Mouse (Mus musculus): ENCODE measurements around the gene Rps6ka4. TPM values are rescaled to one million over a fixed set of nuclear protein-coding genes. Genes with fewer than 3 reads are reported as not detected.
A peak's percentile ranks its signal among the peaks of the same experiment; 100 is the strongest.

Rps6ka4 gene
- polyA plus RNA-seq, 1 experiment: 47.6 TPM

- Histone ChIP-seq H3K27me3 (ENCODE audit: control insufficient read depth, insufficient read depth, insufficient read length) (no peaks in the 10 kb centered on the region), H3K4me3 (no peak overlapping the region), H3K4me2 (ENCODE audit: low read depth) (no peak overlapping the region), H3ac (ENCODE audit: control insufficient read depth, insufficient read length) (no peak overlapping the region), H3K79me2 (ENCODE audit: control insufficient read depth, insufficient read depth) (no peaks in the 10 kb centered on the region), H3K36me3 (ENCODE audit: control insufficient read depth, insufficient read depth) (no peaks in the 10 kb centered on the region)
- no peak for TF ChIP-seq USF1 (IDR thresholded peaks at IDR 0.05; ENCODE audit: low read depth)
- TF ChIP-seq CEBPB (IDR thresholded peaks at IDR 0.05; ENCODE audit: insufficient read depth, poor library complexity, severe bottlenecking): no peak
- TF ChIP-seq E2F4 (IDR thresholded peaks at IDR 0.05; ENCODE audit: insufficient read depth): no peak
- TF ChIP-seq TCF12 (IDR thresholded peaks at IDR 0.05; ENCODE audit: insufficient read depth, poor library complexity, severe bottlenecking): no peak
- TF ChIP-seq TCF3 (IDR thresholded peaks at IDR 0.05; ENCODE audit: insufficient read length, low read depth): no peak
- TF ChIP-seq MYOG (IDR thresholded peaks at IDR 0.05; ENCODE audit: control insufficient read depth in 1 of 3, insufficient read depth in 1 of 3, insufficient read length in 2 of 3, low read depth in 2 of 3): no peak
- TF ChIP-seq REST (IDR thresholded peaks at IDR 0.05; ENCODE audit: insufficient read depth, insufficient read length): no peak
- TF ChIP-seq SRF (IDR thresholded peaks at IDR 0.05; ENCODE audit: control insufficient read depth, insufficient read length, low read depth): no peak
- TF ChIP-seq MYOD1 (IDR thresholded peaks at IDR 0.05; ENCODE audit: control insufficient read depth in 1 of 3, insufficient read length in 2 of 3, low read depth in 2 of 3): no peak
- TF ChIP-seq MAX (IDR thresholded peaks at IDR 0.05; ENCODE audit: low read depth): no peak
- TF ChIP-seq POLR2AphosphoS2 (IDR thresholded peaks at IDR 0.05; ENCODE audit: insufficient read length, low read depth): no peak
- TF ChIP-seq POLR2A (IDR thresholded peaks at IDR 0.05; ENCODE audit: insufficient read length, low read depth): no peak
These were observed 19.5 kb upstream of the Rps6ka4 start for GRCm38 (mm10) chr19:6859971-6860370.

- no peak overlapping the region for H3K4me3 ChIP-seq
- H3K27me3 ChIP-seq (ENCODE audit: control insufficient read depth, insufficient read depth, insufficient read length): no peaks in the 10 kb centered on the region
- H3ac ChIP-seq (ENCODE audit: control insufficient read depth, insufficient read length): no peak overlapping the region
- no peaks in the 10 kb centered on the region for H3K36me3 ChIP-seq (ENCODE audit: control insufficient read depth, insufficient read depth)
- H3K79me2 ChIP-seq (ENCODE audit: control insufficient read depth, insufficient read depth): no peaks in the 10 kb centered on the region
- TF ChIP-seq MYOG (IDR thresholded peaks at IDR 0.05; ENCODE audit: control insufficient read depth in 1 of 3, insufficient read depth in 1 of 3, insufficient read length in 2 of 3, low read depth in 2 of 3): peak in 2 of 3 experiments; percentile 44 to 67
- no peak for TF ChIP-seq REST (IDR thresholded peaks at IDR 0.05; ENCODE audit: insufficient read depth, insufficient read length)
- peak in 1 of 3 experiments; percentile 47 for TF ChIP-seq MYOD1 (IDR thresholded peaks at IDR 0.05; ENCODE audit: control insufficient read depth in 1 of 3, insufficient read length in 2 of 3, low read depth in 2 of 3)
- no peak overlapping the region for H3K4me2 ChIP-seq (ENCODE audit: low read depth)
These were observed 18.7 kb upstream of the Rps6ka4 start for GRCm38 (mm10) chr19:6859032-6859651.

GRCm38 (mm10) chr19:6858031-6858430, 17.6 kb upstream of the Rps6ka4 start, which contains the start of gene Ccdc88b:
Ccdc88b (minus strand) TSS chr19:6858211.
- H3ac ChIP-seq (ENCODE audit: control insufficient read depth, insufficient read length): no peak within 1 kb of the TSS
- no peaks in the 10 kb centered on the region for H3K36me3 ChIP-seq (ENCODE audit: control insufficient read depth, insufficient read depth)
- no peaks in the 10 kb centered on the region for H3K79me2 ChIP-seq (ENCODE audit: control insufficient read depth, insufficient read depth)
- H3K4me2 ChIP-seq (ENCODE audit: low read depth): no peak within 1 kb of the TSS
- no peak within 1 kb of the TSS for H3K4me3 ChIP-seq
- H3K27me3 ChIP-seq (ENCODE audit: control insufficient read depth, insufficient read depth, insufficient read length): no peaks in the 10 kb centered on the region
- no peak for TF ChIP-seq CEBPB (IDR thresholded peaks at IDR 0.05; ENCODE audit: insufficient read depth, poor library complexity, severe bottlenecking)
- TF ChIP-seq MAX (IDR thresholded peaks at IDR 0.05; ENCODE audit: low read depth): no peak
- TF ChIP-seq REST (IDR thresholded peaks at IDR 0.05; ENCODE audit: insufficient read depth, insufficient read length): no peak
- TF ChIP-seq TCF3 (IDR thresholded peaks at IDR 0.05; ENCODE audit: insufficient read length, low read depth): no peak
- no peak for TF ChIP-seq E2F4 (IDR thresholded peaks at IDR 0.05; ENCODE audit: insufficient read depth)
- no peak for TF ChIP-seq MYOG (IDR thresholded peaks at IDR 0.05; ENCODE audit: control insufficient read depth in 1 of 3, insufficient read depth in 1 of 3, insufficient read length in 2 of 3, low read depth in 2 of 3)
- no peak for TF ChIP-seq SRF (IDR thresholded peaks at IDR 0.05; ENCODE audit: control insufficient read depth, insufficient read length, low read depth)
- TF ChIP-seq POLR2A (IDR thresholded peaks at IDR 0.05; ENCODE audit: insufficient read length, low read depth): no peak
- TF ChIP-seq MYOD1 (IDR thresholded peaks at IDR 0.05; ENCODE audit: control insufficient read depth in 1 of 3, insufficient read length in 2 of 3, low read depth in 2 of 3): no peak
- no peak for TF ChIP-seq USF1 (IDR thresholded peaks at IDR 0.05; ENCODE audit: low read depth)
- no peak for TF ChIP-seq TCF12 (IDR thresholded peaks at IDR 0.05; ENCODE audit: insufficient read depth, poor library complexity, severe bottlenecking)
- TF ChIP-seq POLR2AphosphoS2 (IDR thresholded peaks at IDR 0.05; ENCODE audit: insufficient read length, low read depth): no peak

GRCm38 (mm10) chr19:6857391-6858005, 17.1 kb upstream of the Rps6ka4 start:
- Histone ChIP-seq H3K4me3 (no peak overlapping the region), H3ac (ENCODE audit: control insufficient read depth, insufficient read length) (no peak overlapping the region), H3K79me2 (ENCODE audit: control insufficient read depth, insufficient read depth) (no peaks in the 10 kb centered on the region), H3K27me3 (ENCODE audit: control insufficient read depth, insufficient read depth, insufficient read length) (no peaks in the 10 kb centered on the region), H3K4me2 (ENCODE audit: low read depth) (no peak overlapping the region), H3K36me3 (ENCODE audit: control insufficient read depth, insufficient read depth) (no peaks in the 10 kb centered on the region)
- TF ChIP-seq REST (IDR thresholded peaks at IDR 0.05; ENCODE audit: insufficient read depth, insufficient read length) (no peak), POLR2A (IDR thresholded peaks at IDR 0.05; ENCODE audit: insufficient read length, low read depth) (no peak), TCF12 (IDR thresholded peaks at IDR 0.05; ENCODE audit: insufficient read depth, poor library complexity, severe bottlenecking) (no peak), SRF (IDR thresholded peaks at IDR 0.05; ENCODE audit: control insufficient read depth, insufficient read length, low read depth) (no peak), POLR2AphosphoS2 (IDR thresholded peaks at IDR 0.05; ENCODE audit: insufficient read length, low read depth) (no peak), MAX (IDR thresholded peaks at IDR 0.05; ENCODE audit: low read depth) (no peak), E2F4 (IDR thresholded peaks at IDR 0.05; ENCODE audit: insufficient read depth) (no peak), MYOD1 (IDR thresholded peaks at IDR 0.05; ENCODE audit: control insufficient read depth in 1 of 3, insufficient read length in 2 of 3, low read depth in 2 of 3) (no peak), MYOG (IDR thresholded peaks at IDR 0.05; ENCODE audit: control insufficient read depth in 1 of 3, insufficient read depth in 1 of 3, insufficient read length in 2 of 3, low read depth in 2 of 3) (no peak), TCF3 (IDR thresholded peaks at IDR 0.05; ENCODE audit: insufficient read length, low read depth) (no peak)

Data from myocyte (in vitro differentiated cells).